Mouse (Mus musculus): ENCODE measurements around the gene Ube2u. TPM values are rescaled to one million over a fixed set of nuclear protein-coding genes. Genes with fewer than 3 reads are reported as not detected.
"Not testable (repeated sequence)": the region's sequence is repeated elsewhere in the genome, so short reads cannot be mapped to it uniquely, and the experiment has no call there.

The Ube2u gene
- polyA plus RNA-seq, 1 experiment from 2014 or later: 0.12 TPM

- H3K4me1 ChIP-seq (ENCODE audit: control insufficient read depth, insufficient read depth, low read length): no peaks in the 10 kb centered on the region
- no peak overlapping the region for H3K4me2 ChIP-seq (ENCODE audit: low read depth, low read length)
- H3K9me3 ChIP-seq (replicated peaks; ENCODE audit: control insufficient read depth, low read length): no peaks in the 10 kb centered on the region
- no peak overlapping the region for H3K9ac ChIP-seq (ENCODE audit: low read length)
- H3K36me3 ChIP-seq (ENCODE audit: control insufficient read depth, insufficient read depth, low read length): no peaks in the 10 kb centered on the region
- H3K27ac ChIP-seq (ENCODE audit: low read length): no peak overlapping the region
- WGBS: 67% methylated on average over 1 of the region's 1 CpGs
- no peaks in the 10 kb centered on the region for H3K27me3 ChIP-seq (ENCODE audit: control insufficient read depth, insufficient read depth, low read length)
- no peak overlapping the region for H3K4me3 ChIP-seq (replicated peaks; ENCODE audit: low read length)
- no peak for ATAC-seq (ENCODE audit: insufficient read depth, low FRiP score)
Measured at GRCm38 (mm10) chr4:100496521-100496920, 17.9 kb downstream of the Ube2u start.

GRCm38 (mm10) chr4:100498192-100498591 is 19.5 kb downstream of the Ube2u start:
- no peak overlapping the region for H3K27ac ChIP-seq (ENCODE audit: low read length)
- no peaks in the 10 kb centered on the region for H3K27me3 ChIP-seq (ENCODE audit: control insufficient read depth, insufficient read depth, low read length)
- WGBS: 51% methylated on average over 6 of the region's 6 CpGs
- H3K4me1 ChIP-seq (ENCODE audit: control insufficient read depth, insufficient read depth, low read length): no peaks in the 10 kb centered on the region
- no peak for ATAC-seq (ENCODE audit: insufficient read depth, low FRiP score)
- no peak overlapping the region for H3K4me2 ChIP-seq (ENCODE audit: low read depth, low read length)
- no peaks in the 10 kb centered on the region for H3K9me3 ChIP-seq (replicated peaks; ENCODE audit: control insufficient read depth, low read length)
- H3K4me3 ChIP-seq (replicated peaks; ENCODE audit: low read length): no peak overlapping the region
- H3K9ac ChIP-seq (ENCODE audit: low read length): no peak overlapping the region
- no peaks in the 10 kb centered on the region for H3K36me3 ChIP-seq (ENCODE audit: control insufficient read depth, insufficient read depth, low read length)

- not testable (repeated sequence) for H3K4me1 ChIP-seq (ENCODE audit: control insufficient read depth, insufficient read depth, low read length); H3K27ac ChIP-seq (ENCODE audit: low read length); H3K4me2 ChIP-seq (ENCODE audit: low read depth, low read length); H3K4me3 ChIP-seq (replicated peaks; ENCODE audit: low read length); H3K36me3 ChIP-seq (ENCODE audit: control insufficient read depth, insufficient read depth, low read length); H3K9me3 ChIP-seq (replicated peaks; ENCODE audit: control insufficient read depth, low read length); ATAC-seq (ENCODE audit: insufficient read depth, low FRiP score); H3K9ac ChIP-seq (ENCODE audit: low read length); H3K27me3 ChIP-seq (ENCODE audit: control insufficient read depth, insufficient read depth, low read length)
- WGBS: 78% methylated on average over 7 of the region's 7 CpGs
Measured at GRCm38 (mm10) chr4:100499037-100499601, 20.5 kb downstream of the Ube2u start.

DNA sequence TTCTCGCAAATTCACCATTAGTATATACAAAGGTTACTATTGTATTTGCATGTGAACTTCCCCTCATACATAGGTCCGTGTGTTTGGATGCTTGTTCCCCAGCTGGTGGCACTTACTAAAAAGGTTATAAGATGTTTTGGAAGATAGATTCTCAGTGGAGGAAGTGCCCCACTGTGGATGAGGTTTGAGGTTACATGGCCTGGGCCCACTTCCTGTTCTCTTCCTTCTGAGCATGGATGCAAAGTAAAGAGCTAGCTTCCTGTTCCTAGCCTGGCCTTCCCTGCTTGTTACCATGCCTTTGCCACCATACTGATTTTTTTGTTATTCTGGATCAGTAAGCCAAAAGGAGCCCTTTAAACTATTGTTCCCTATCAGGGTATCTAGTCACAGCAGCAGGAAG is 24.7 kb downstream of the Ube2u start:
- H3K27me3 ChIP-seq (ENCODE audit: control insufficient read depth, insufficient read depth, low read length): no peaks in the 10 kb centered on the region
- ATAC-seq (ENCODE audit: insufficient read depth, low FRiP score): no peak
- H3K4me2 ChIP-seq (ENCODE audit: low read depth, low read length): no peak overlapping the region
- H3K36me3 ChIP-seq (ENCODE audit: control insufficient read depth, insufficient read depth, low read length): no peaks in the 10 kb centered on the region
- WGBS: 76% methylated on average over 2 of the region's 2 CpGs
- H3K4me3 ChIP-seq (replicated peaks; ENCODE audit: low read length): no peak overlapping the region
- H3K9me3 ChIP-seq (replicated peaks; ENCODE audit: control insufficient read depth, low read length): no peaks in the 10 kb centered on the region
- H3K9ac ChIP-seq (ENCODE audit: low read length): no peak overlapping the region
- H3K27ac ChIP-seq (ENCODE audit: low read length): no peak overlapping the region
- no peaks in the 10 kb centered on the region for H3K4me1 ChIP-seq (ENCODE audit: control insufficient read depth, insufficient read depth, low read length)

DNA sequence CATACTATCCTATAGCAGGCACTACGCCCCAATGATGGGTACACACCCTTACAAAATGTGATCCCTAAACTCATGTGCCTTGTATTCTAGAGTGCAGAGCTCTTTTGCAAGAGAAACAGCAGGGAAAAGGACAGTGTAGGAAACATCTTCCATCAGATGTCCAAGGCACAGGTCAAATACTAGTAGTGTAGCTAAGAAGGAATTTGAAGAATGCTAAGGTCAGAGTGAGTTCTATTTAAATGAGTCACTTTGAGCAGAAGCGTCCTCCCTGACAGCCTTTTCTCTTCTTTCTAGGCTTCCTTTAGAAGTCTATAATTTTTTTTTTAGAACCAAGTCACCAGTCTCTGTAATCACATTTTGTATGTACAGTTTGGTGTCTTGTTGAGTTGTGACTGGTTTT is 39.0 kb downstream of the Ube2u start:
- no peaks in the 10 kb centered on the region for H3K27me3 ChIP-seq (ENCODE audit: control insufficient read depth, insufficient read depth, low read length)
- no peak for ATAC-seq (ENCODE audit: insufficient read depth, low FRiP score)
- no peak overlapping the region for H3K4me2 ChIP-seq (ENCODE audit: low read depth, low read length)
- no peak overlapping the region for H3K4me3 ChIP-seq (replicated peaks; ENCODE audit: low read length)
- no peaks in the 10 kb centered on the region for H3K36me3 ChIP-seq (ENCODE audit: control insufficient read depth, insufficient read depth, low read length)
- no peak overlapping the region for H3K27ac ChIP-seq (ENCODE audit: low read length)
- H3K4me1 ChIP-seq (ENCODE audit: control insufficient read depth, insufficient read depth, low read length): no peaks in the 10 kb centered on the region
- no peaks in the 10 kb centered on the region for H3K9me3 ChIP-seq (replicated peaks; ENCODE audit: control insufficient read depth, low read length)
- 74% methylated on average over 2 of the region's 2 CpGs for WGBS
- H3K9ac ChIP-seq (ENCODE audit: low read length): no peak overlapping the region

- Histone ChIP-seq H3K4me1 (ENCODE audit: control insufficient read depth, insufficient read depth, low read length) (peaks cover 5% of the 10 kb centered on the region; the same call in 1 of the 2 replicates), H3K27ac (ENCODE audit: low read length) (no peak overlapping the region), H3K36me3 (ENCODE audit: control insufficient read depth, insufficient read depth, low read length) (no peaks in the 10 kb centered on the region), H3K9ac (ENCODE audit: low read length) (no peak overlapping the region), H3K4me3 (replicated peaks; ENCODE audit: low read length) (no peak overlapping the region), H3K27me3 (ENCODE audit: control insufficient read depth, insufficient read depth, low read length) (no peaks in the 10 kb centered on the region), H3K4me2 (ENCODE audit: low read depth, low read length) (no peak overlapping the region), H3K9me3 (replicated peaks; ENCODE audit: control insufficient read depth, low read length) (no peaks in the 10 kb centered on the region)
- no peak for ATAC-seq (ENCODE audit: insufficient read depth, low FRiP score)
- WGBS: 40% methylated on average over 6 of the region's 6 CpGs
Measured at GRCm38 (mm10) chr4:100522534-100522933, 43.9 kb downstream of the Ube2u start.

- H3K27ac ChIP-seq (ENCODE audit: low read length): no peak overlapping the region
- H3K9ac ChIP-seq (ENCODE audit: low read length): no peak overlapping the region
- no peak for ATAC-seq (ENCODE audit: insufficient read depth, low FRiP score)
- 45% methylated on average over 4 of the region's 4 CpGs for WGBS
- peaks cover 9% of the 10 kb centered on the region; the same call in 1 of the 2 replicates for H3K4me1 ChIP-seq (ENCODE audit: control insufficient read depth, insufficient read depth, low read length)
- no peaks in the 10 kb centered on the region for H3K9me3 ChIP-seq (replicated peaks; ENCODE audit: control insufficient read depth, low read length)
- no peak overlapping the region for H3K4me3 ChIP-seq (replicated peaks; ENCODE audit: low read length)
- no peak overlapping the region for H3K4me2 ChIP-seq (ENCODE audit: low read depth, low read length)
- no peaks in the 10 kb centered on the region for H3K27me3 ChIP-seq (ENCODE audit: control insufficient read depth, insufficient read depth, low read length)
- no peaks in the 10 kb centered on the region for H3K36me3 ChIP-seq (ENCODE audit: control insufficient read depth, insufficient read depth, low read length)
Measured at GRCm38 (mm10) chr4:100524741-100525140, 46.1 kb downstream of the Ube2u start.

DNA sequence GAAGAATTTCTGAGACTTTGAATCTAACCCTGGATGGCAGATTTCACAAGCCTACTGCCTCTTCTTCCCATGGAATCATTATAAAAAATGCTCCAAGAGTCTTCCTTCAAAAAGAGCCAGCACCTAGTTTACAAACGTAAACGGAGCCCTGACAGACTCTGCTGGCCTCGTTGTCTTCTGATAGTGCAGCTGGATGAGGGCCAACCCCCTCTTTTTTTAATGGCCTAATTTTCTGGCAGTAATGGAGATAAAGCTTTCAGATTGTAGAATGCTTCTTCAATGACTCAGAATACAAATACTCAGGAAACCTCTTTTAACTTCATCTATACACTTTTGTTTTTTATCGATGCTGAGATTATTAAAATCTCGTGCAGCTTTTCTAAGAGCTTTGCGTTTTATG is 47.6 kb downstream of the Ube2u start:
- Histone ChIP-seq H3K36me3 (ENCODE audit: control insufficient read depth, insufficient read depth, low read length) (no peaks in the 10 kb centered on the region), H3K4me1 (ENCODE audit: control insufficient read depth, insufficient read depth, low read length) (peaks cover 9% of the 10 kb centered on the region; the same call in 1 of the 2 replicates), H3K27me3 (ENCODE audit: control insufficient read depth, insufficient read depth, low read length) (no peaks in the 10 kb centered on the region), H3K9me3 (replicated peaks; ENCODE audit: control insufficient read depth, low read length) (no peaks in the 10 kb centered on the region), H3K4me3 (replicated peaks; ENCODE audit: low read length) (no peak overlapping the region), H3K27ac (ENCODE audit: low read length) (no peak overlapping the region), H3K9ac (ENCODE audit: low read length) (no peak overlapping the region), H3K4me2 (ENCODE audit: low read depth, low read length) (no peak overlapping the region)
- WGBS: 43% methylated on average over 6 of the region's 6 CpGs
- ATAC-seq (ENCODE audit: insufficient read depth, low FRiP score): no peak

DNA sequence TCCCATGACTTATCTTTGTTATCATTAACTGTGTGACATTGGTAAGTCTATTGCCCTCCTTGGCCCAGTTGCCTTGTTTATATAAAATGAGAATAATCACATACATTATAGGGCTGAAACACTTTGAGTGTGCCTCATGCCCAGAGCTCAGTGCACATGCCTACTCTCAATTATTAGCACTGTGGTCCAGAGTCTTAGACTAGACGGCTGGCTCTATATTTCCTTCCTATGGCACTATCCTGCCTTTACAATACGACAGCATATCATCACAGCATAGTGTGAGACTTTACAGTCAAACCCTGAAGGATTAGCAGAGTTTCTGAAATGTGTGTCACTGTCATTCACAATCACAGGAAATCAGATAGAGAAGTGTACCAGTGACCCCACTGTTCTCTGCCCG is 48.4 kb downstream of the Ube2u start:
- no peaks in the 10 kb centered on the region for H3K36me3 ChIP-seq (ENCODE audit: control insufficient read depth, insufficient read depth, low read length)
- H3K9me3 ChIP-seq (replicated peaks; ENCODE audit: control insufficient read depth, low read length): no peaks in the 10 kb centered on the region
- H3K4me3 ChIP-seq (replicated peaks; ENCODE audit: low read length): no peak overlapping the region
- H3K4me2 ChIP-seq (ENCODE audit: low read depth, low read length): peak overlapping the region; percentile 50; the same call in 1 of the 2 replicates
- no peak overlapping the region for H3K27ac ChIP-seq (ENCODE audit: low read length)
- H3K27me3 ChIP-seq (ENCODE audit: control insufficient read depth, insufficient read depth, low read length): no peaks in the 10 kb centered on the region
- H3K9ac ChIP-seq (ENCODE audit: low read length): no peak overlapping the region; the same call in 1 of the 2 replicates
- no peak for ATAC-seq (ENCODE audit: insufficient read depth, low FRiP score)
- H3K4me1 ChIP-seq (ENCODE audit: control insufficient read depth, insufficient read depth, low read length): peaks cover 9% of the 10 kb centered on the region; the same call in 1 of the 2 replicates
- 13% methylated on average over 3 of the region's 3 CpGs for WGBS
